Comparison of ENCODE assay signal across 8 mouse cellular contexts in genomic region chr7:30094646-30095429, GRCm38 (mm10). TPM values are rescaled to one million over a fixed set of nuclear protein-coding genes. Genes with fewer than 3 reads are reported as not detected.
DNase-seq lines count a peak whose midpoint lies in the region; ATAC-seq and TF ChIP-seq lines count a peak whose summit lies in the region.

Gene Zfp260 (plus strand): TSS chr7:30094777.

- TF ChIP-seq POLR2A in heart, adult 2 months (IDR thresholded peaks at IDR 0.05; ENCODE audit: insufficient read depth, low read depth, low read length), result peak; percentile 90

- intact Hi-C loops in heart, adult 2 months (cut with DNase I), result loop anchor here (1.0 to 5.0 kb wide), 2 partner anchors 75 to 188 kb away; partner anchors contain the start of genes Zfp27 and Zfp383

- peak within 1 kb of the TSS; percentile 63 for H3K4me3 ChIP-seq in embryonic facial prominence, embryonic 14.5 days (ENCODE audit: low read depth, low read length)
- H3K4me3 ChIP-seq in heart, adult 2 months, result peak within 1 kb of the TSS; percentile 63
- peak within 1 kb of the TSS; percentile 62 for H3K4me3 ChIP-seq in limb, embryonic 13.5 days
- H3K4me3 ChIP-seq in midbrain, embryonic 16.5 days (ENCODE audit: low read depth, low read length), result peak within 1 kb of the TSS; percentile 78

- peak; percentile 45 for TF ChIP-seq CTCF in heart, adult 2 months (IDR thresholded peaks at IDR 0.05)

- TF ChIP-seq EP300 in heart, adult 2 months (IDR thresholded peaks at IDR 0.05; ENCODE audit: insufficient read depth, low read depth, low read length), result peak; percentile 42; the same call in 1 of the 2 replicates

- no peaks in the 10 kb centered on the region for H3K9me3 ChIP-seq in embryonic facial prominence, embryonic 14.5 days (ENCODE audit: control insufficient read depth, low read length)
- 0 out of 2 replicates have a peak, but pooled peaks cover 2% of the 10 kb centered on the region for H3K9me3 ChIP-seq in limb, embryonic 13.5 days
- no peaks in the 10 kb centered on the region for H3K9me3 ChIP-seq in midbrain, embryonic 16.5 days (replicated peaks; ENCODE audit: control insufficient read depth, low read length, poor library complexity, severe bottlenecking)

- H3K4me1 ChIP-seq in embryonic facial prominence, embryonic 14.5 days (ENCODE audit: control insufficient read depth, insufficient read depth, low read length), result peaks cover 6% of the 10 kb centered on the region; the same call in 1 of the 2 replicates
- H3K4me1 ChIP-seq in heart, adult 2 months (ENCODE audit: control insufficient read depth, insufficient read depth, low read length), result peaks cover 3% of the 10 kb centered on the region
- H3K4me1 ChIP-seq in limb, embryonic 13.5 days, result peaks cover 19% of the 10 kb centered on the region; the same call in 1 of the 2 replicates
- peaks cover 23% of the 10 kb centered on the region for H3K4me1 ChIP-seq in midbrain, embryonic 16.5 days (ENCODE audit: control insufficient read depth, insufficient read depth, low read length)

- peak within 1 kb of the TSS; percentile 61 for H3K4me2 ChIP-seq in embryonic facial prominence, embryonic 14.5 days (ENCODE audit: low read depth, low read length)
- H3K4me2 ChIP-seq in limb, embryonic 13.5 days (replicated peaks), result peak within 1 kb of the TSS; percentile 78
- peak within 1 kb of the TSS; percentile 74 for H3K4me2 ChIP-seq in midbrain, embryonic 16.5 days (ENCODE audit: low read length)

- ATAC-seq in embryonic facial prominence, embryonic 14.5 days (ENCODE audit: low read depth), result peak; percentile 85
- peak; percentile 86 for ATAC-seq in limb, embryonic 13.5 days (ENCODE audit: low FRiP score, low read depth)
- ATAC-seq in midbrain, embryonic 16.5 days, result peak; percentile 81

- H3K27ac ChIP-seq in embryonic facial prominence, embryonic 14.5 days (replicated peaks; ENCODE audit: low read depth, low read length), result peak within 1 kb of the TSS; percentile 99
- peak within 1 kb of the TSS; percentile 96 for H3K27ac ChIP-seq in heart, adult 2 months
- peak within 1 kb of the TSS; percentile 98 for H3K27ac ChIP-seq in limb, embryonic 13.5 days
- peak within 1 kb of the TSS; percentile 98 for H3K27ac ChIP-seq in midbrain, embryonic 16.5 days (ENCODE audit: low read length)

- no peaks in the 10 kb centered on the region for H3K27me3 ChIP-seq in embryonic facial prominence, embryonic 14.5 days (replicated peaks; ENCODE audit: control insufficient read depth, insufficient read depth, low read length)
- no peaks in the 10 kb centered on the region for H3K27me3 ChIP-seq in heart, adult 2 months (ENCODE audit: control insufficient read depth, insufficient read depth, low read length)
- no peaks in the 10 kb centered on the region for H3K27me3 ChIP-seq in limb, embryonic 13.5 days
- H3K27me3 ChIP-seq in midbrain, embryonic 16.5 days (ENCODE audit: control insufficient read depth, insufficient read depth, low read depth, low read length), result no peaks in the 10 kb centered on the region

- peak within 1 kb of the TSS; percentile 89 for H3K9ac ChIP-seq in embryonic facial prominence, embryonic 14.5 days (ENCODE audit: low read depth, low read length)
- peak within 1 kb of the TSS; percentile 81 for H3K9ac ChIP-seq in heart, adult 2 months (ENCODE audit: low read depth, low read length)
- H3K9ac ChIP-seq in limb, embryonic 13.5 days, result peak within 1 kb of the TSS; percentile 80
- peak within 1 kb of the TSS; percentile 94 for H3K9ac ChIP-seq in midbrain, embryonic 16.5 days (ENCODE audit: low read depth, low read length)

- H3K36me3 ChIP-seq in embryonic facial prominence, embryonic 14.5 days (ENCODE audit: control insufficient read depth, insufficient read depth, low read length), result peaks cover 25% of the 10 kb centered on the region
- peaks cover 1% of the 10 kb centered on the region for H3K36me3 ChIP-seq in heart, adult 2 months (ENCODE audit: control insufficient read depth, insufficient read depth, low read length)
- peaks cover 27% of the 10 kb centered on the region for H3K36me3 ChIP-seq in limb, embryonic 13.5 days
- peaks cover 6% of the 10 kb centered on the region for H3K36me3 ChIP-seq in midbrain, embryonic 16.5 days (ENCODE audit: control insufficient read depth, insufficient read depth, low read length)

- peaks cover 2% of the 10 kb centered on the region; the same call in 1 of the 2 replicates for H3K79me2 ChIP-seq in heart, adult 2 months (replicated peaks; ENCODE audit: control insufficient read depth, insufficient read depth, low read length)

- WGBS in embryonic facial prominence, embryonic 14.5 days, result 0% methylated on average over 26 of the region's 26 CpGs
- under 1% methylated on average over 26 of the region's 26 CpGs for WGBS in heart, adult 2 months
- WGBS in limb, embryonic 13.5 days, result under 1% methylated on average over 26 of the region's 26 CpGs
- under 1% methylated on average over 26 of the region's 26 CpGs for WGBS in midbrain, embryonic 16.5 days

- peak; percentile 93 for DNase-seq in 3T3-L1 (ENCODE audit: low read depth, low spot score)
- peak; percentile 61 to 81 for DNase-seq in adrenal gland, postnatal 4 days (ENCODE audit: low spot score in 2 of 2)
- DNase-seq in embryonic facial prominence, embryonic 14.5 days (ENCODE audit: low spot score), result peak; percentile 99
- DNase-seq in heart, adult 2 months, result peak; percentile 90 to 93
- peak; percentile 90 to 92 for DNase-seq in kidney, adult 8-10 months
- DNase-seq in spleen, postnatal 10 days (ENCODE audit: low spot score in 2 of 2), result peak; percentile 82 to 88

RNA-seq across cellular contexts. Expression of gene Zfp260, which starts in this region (rescaled TPM):
- total RNA-seq in adrenal gland, postnatal 4 days (2021), result 10 to 100 TPM; 50.7 to 52.1 TPM
- polyA plus RNA-seq in embryonic facial prominence, embryonic 14.5 days (2014; fragmentation: Nextera tagmentation; extraction: Ambion mirVana), result 136 and 141 TPM in 2 replicates
- 10 to 100 TPM; 27.4 to 30.6 TPM for total RNA-seq in heart, adult 2 months (2021)
- polyA plus RNA-seq in heart, adult 2 months (2012; rRNA removed), result 15.9 and 30.9 TPM in 2 replicates
- polyA plus RNA-seq in limb, embryonic 13.5 days (2015; fragmentation: Nextera tagmentation; extraction: Ambion mirVana), result 147 and 154 TPM in 2 replicates
- polyA plus RNA-seq in midbrain, embryonic 16.5 days (2015; fragmentation: Nextera tagmentation; extraction: Ambion mirVana), result 79.5 and 87.9 TPM in 2 replicates

Comparison
In these comparisons a context has a peak if more than half of its experiments do, and no peak if none do; other contexts are left out.
1. Peak in every context shown above with its lines: DNase-seq, ATAC-seq, H3K4me3 ChIP-seq and H3K27ac ChIP-seq.